Mouse (Mus musculus): ENCODE results near the gene Angel1. TPM values are rescaled to one million over a fixed set of nuclear protein-coding genes. Genes with fewer than 3 reads are reported as not detected.
A peak's percentile ranks its signal among the peaks of the same experiment; 100 is the strongest.

The Angel1 gene
- total RNA-seq, 2 experiments from 2014 or later, result 8.2 TPM

GRCm38 (mm10) chr12:86705843-86706242, 20.4 kb downstream of the Angel1 start:
- no peak for DNase-seq (ENCODE audit: low spot score in 2 of 2)

DNA sequence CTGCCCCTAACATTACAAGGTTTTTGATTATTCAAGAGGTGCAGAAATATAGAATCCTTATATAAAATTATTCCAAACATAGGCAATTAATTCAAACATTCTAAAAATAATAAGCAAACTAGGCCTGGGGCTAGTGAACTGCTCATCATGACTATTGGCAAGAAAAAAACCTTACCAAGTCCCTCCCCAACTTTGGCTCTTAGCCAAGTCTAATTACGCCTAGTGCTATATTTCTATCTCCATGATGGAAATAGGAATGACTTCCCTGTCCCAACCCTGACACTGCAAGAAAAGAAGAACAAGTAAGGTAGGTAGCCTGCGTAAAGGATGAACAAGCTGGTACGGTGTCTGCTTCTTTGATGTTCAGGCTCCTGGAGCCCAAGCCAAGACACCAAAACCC, 23.6 kb downstream of the Angel1 start:
- no peak for DNase-seq (ENCODE audit: low spot score in 2 of 2)

DNA sequence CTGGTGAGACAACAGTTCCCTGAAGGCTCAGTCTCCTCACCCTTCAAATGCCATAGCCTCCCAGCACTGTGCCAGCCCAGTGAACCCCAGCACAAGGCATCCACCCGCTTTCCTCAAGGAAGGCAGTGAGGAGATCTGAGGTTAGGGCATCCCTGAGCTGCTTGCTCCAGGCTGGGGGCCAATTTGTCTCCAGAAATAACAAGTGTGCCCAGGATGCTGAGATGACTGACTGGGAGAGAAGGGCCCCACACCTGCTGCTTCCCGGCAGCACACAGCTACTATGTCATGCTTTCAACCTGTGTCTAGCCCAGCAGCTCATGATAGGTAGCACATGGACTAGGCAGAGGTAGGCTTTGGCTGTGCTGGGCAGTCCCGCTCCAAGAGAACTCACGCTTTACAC, 24.8 kb downstream of the Angel1 start:
- no peak for DNase-seq (ENCODE audit: low spot score in 2 of 2)

DNA sequence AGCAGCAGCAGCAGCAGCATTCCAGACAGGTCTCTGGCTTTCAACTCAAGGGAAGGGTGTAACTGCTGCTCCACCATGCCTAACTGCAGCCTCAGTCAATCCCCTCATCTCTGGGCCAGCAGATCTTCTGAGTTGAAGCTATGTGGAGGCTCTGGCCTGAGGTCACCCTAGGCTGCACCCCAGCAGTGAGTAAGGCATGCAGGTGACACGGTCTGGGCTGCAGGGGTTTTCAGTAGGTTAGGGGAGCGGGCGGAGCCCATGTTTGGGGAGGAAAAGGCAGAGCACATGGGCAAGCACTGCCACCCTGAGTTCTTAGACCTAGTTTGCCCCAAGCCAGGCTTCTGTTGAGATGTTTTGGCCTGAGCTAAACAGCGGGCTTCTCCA, 25.3 kb downstream of the Angel1 start:
- DNase-seq (ENCODE audit: low spot score in 2 of 2), result no peak

GRCm38 (mm10) chr12:86699965-86700926, 26.0 kb downstream of the Angel1 start:
- peak; percentile 78 to 90 for DNase-seq (ENCODE audit: low spot score in 2 of 2)

- DNase-seq (ENCODE audit: low spot score in 2 of 2), result no peak
Measured at GRCm38 (mm10) chr12:86698537-86698936, 27.7 kb downstream of the Angel1 start.

- no peak for DNase-seq (ENCODE audit: low spot score in 2 of 2)
Measured at GRCm38 (mm10) chr12:86697996-86698395, 28.3 kb downstream of the Angel1 start.

GRCm38 (mm10) chr12:86694441-86694840, 31.8 kb downstream of the Angel1 start:
- DNase-seq (ENCODE audit: low spot score in 2 of 2), result no peak

DNA sequence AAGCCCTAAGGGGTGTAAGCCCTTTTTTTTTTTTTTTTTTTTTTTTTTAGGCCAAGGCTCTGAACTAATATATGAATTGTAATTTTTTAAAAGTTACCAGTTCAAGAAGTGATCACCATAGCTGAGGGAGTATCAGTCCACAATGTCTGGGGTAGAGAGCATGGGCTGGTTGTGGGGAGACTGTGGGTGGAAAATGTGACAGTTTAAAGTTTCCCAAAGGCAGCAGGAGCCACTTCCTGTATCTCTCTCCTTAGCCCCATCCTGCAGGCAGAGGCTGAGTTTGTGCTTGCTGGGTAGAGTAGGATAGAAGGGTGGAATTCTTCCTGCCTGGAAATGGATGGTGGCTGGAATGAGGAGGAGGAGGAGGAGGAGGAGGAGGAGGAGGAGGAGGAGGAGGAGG, 32.9 kb downstream of the Angel1 start:
- no peak for DNase-seq (ENCODE audit: low spot score in 2 of 2)

- DNase-seq (ENCODE audit: low spot score in 2 of 2), result no peak
Measured at GRCm38 (mm10) chr12:86692471-86693356, 33.5 kb downstream of the Angel1 start.

DNA sequence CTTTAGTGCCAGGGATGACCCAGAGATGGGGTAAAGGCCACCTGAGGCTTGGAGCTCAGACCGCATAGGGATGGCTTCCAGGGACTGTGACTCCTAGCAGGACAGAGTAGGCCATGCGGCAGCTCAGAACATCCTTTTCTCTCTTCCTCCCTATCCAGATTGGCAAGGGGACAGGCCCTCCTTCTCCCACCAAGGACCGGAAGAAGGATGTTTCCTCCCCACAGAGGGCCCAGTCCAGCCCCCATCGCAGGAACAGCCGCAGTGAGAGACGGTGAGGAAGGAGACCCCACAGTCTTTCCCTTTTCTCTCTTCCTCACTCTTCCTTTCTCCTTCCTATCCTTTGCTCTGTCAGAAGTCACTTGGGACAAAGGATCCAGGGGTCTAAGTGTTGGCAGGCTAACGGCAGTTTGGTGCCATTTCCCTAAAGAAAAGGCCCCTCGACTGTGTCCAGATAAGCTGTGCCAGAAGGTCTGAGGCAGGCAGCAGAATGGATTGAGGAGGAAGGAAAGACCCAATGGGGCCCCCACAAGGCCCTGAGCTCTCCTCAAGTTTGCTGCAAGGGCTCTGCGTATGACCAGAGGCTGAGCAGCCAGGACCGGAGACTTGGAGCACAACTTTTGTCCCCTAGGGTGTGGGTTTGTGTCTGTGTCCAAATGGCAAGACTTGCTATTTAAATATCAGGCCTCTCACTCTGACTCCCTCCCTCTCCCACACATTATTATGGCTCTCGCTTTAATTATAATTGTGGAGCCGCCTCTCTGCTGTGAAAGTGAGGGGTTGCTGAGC, 35.4 kb downstream of the Angel1 start:
- DNase-seq (ENCODE audit: low spot score in 2 of 2), result no peak

GRCm38 (mm10) chr12:86688917-86689316, 37.3 kb downstream of the Angel1 start:
- no peak for DNase-seq (ENCODE audit: low spot score in 2 of 2)

DNA sequence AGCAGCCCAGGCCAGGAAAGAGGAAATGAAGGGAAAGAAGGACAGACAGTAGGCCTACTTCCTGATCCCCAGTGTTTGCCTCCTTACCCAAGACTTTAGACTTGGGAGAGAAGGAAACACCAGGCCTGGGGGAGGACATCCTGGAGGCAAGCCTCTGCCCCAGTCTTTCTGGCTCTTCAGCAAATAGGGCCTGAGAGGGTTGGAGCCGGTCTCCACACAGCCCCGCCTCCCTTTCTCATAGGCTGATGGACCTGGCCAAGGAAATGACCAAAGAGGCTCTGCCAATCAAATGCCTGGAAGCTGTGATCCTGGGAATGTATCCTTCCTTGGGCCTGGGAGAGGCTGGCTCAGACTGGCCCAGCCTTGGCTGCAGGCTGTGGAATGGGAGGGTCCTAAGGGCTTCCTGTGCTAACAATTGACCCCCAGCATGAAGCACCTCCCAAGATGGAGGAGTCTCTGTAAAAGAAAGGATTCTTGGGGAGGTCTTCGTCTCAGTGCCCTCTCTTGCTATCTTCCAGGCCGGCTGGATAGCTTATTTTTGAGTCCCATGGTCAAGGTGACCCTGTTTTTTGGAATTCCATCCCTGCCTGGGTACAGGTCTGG, 38.2 kb downstream of the Angel1 start:
- no peak for DNase-seq (ENCODE audit: low spot score in 2 of 2)

GRCm38 (mm10) chr12:86687445-86687955, 38.8 kb downstream of the Angel1 start:
- DNase-seq (ENCODE audit: low spot score in 2 of 2), result no peak

DNA sequence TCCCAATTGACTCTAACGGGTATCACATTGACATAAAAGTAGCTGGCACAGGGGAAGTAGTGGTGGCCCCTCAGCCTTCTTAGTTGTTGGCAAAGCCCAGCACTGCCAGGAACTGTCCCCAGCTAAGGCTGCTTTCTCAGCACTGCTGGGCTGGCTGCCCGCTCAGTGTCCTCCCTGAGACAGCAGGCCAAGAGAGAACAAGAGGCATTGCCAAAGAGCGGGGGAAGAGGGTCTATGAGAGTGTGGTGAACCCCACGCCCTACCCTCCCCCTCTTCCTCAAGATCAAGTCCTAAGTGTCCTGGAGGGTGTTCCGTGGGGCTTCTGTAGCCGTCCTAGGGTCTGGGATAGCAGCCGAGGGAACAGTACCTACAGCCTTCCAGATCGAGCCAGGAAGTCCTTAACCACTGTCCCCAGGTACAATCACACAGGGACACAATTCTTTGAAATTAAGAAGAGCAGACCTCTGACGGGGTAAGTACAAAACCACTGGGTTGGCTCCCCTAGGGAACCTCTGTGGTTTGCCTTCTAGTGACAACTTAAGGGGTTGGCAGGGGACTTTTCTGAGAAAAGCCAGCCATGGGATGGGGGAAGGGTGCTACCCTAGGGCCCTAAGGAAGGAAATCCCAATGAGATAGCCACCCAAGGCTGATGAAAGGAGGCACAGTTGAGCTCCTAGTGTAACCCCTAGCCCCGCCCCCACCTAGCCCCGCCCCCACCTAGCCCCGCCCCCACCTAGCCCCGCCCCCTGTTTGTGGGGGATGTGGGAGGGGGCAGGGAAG, 39.5 kb downstream of the Angel1 start:
- DNase-seq (ENCODE audit: low spot score in 2 of 2), result no peak

DNA sequence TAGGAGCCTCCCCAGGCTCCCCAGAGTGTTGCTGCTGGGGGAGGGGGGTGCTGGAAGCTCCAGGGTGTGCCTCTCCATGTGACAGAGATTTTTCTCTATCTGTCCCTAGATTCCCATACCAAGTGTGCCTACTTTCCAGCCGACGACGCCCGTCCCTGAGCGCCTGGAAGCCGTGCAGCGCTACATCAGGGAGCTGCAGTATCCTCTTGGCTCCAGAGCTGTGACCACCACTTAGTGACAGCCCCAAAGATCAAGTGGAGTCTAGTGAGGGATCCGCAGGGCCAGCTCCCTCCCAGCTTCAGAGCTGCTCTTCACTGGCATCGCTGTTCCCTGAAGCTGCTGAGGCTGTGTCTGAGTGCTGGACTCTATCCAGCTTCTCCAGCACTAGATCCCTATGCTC, 41.0 kb downstream of the Angel1 start:
- DNase-seq (ENCODE audit: low spot score in 2 of 2), result no peak

- DNase-seq (ENCODE audit: low spot score in 2 of 2), result no peak
Measured at GRCm38 (mm10) chr12:86683698-86684097, 42.6 kb downstream of the Angel1 start.

GRCm38 (mm10) chr12:86682178-86682577, 44.1 kb downstream of the Angel1 start:
- DNase-seq (ENCODE audit: low spot score in 2 of 2), result no peak

DNA sequence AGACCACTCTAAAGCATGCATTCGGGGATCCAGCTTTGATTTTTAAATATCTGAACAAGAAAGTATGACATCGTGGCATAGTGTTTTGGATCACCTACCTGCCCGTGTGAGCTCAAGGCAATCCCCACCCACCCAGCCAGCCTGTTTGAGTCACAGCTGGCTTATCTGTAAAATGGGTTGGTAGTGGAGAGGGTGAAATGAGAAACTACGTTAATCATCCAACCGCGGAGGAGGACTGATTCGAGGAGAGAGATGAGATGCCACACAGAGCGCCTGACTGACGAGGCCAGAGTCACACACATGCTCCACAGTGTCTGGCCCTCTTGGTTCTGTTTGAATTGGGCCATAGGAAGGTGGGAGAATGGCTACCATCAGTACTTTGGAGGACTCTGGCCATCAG, 44.6 kb downstream of the Angel1 start:
- no peak for DNase-seq (ENCODE audit: low spot score in 2 of 2)
